Mouse (Mus musculus) heart, adult 9 months (tissue): ENCODE results near the gene Faim.

ENCODE experiments used
- DNase-seq, 2 experiments: peaks; one replicate each; pipeline ENCODE4 v3.0.0; 2022; ENCODE audit warnings: low spot score in 2 of 2

The Faim gene

DNA sequence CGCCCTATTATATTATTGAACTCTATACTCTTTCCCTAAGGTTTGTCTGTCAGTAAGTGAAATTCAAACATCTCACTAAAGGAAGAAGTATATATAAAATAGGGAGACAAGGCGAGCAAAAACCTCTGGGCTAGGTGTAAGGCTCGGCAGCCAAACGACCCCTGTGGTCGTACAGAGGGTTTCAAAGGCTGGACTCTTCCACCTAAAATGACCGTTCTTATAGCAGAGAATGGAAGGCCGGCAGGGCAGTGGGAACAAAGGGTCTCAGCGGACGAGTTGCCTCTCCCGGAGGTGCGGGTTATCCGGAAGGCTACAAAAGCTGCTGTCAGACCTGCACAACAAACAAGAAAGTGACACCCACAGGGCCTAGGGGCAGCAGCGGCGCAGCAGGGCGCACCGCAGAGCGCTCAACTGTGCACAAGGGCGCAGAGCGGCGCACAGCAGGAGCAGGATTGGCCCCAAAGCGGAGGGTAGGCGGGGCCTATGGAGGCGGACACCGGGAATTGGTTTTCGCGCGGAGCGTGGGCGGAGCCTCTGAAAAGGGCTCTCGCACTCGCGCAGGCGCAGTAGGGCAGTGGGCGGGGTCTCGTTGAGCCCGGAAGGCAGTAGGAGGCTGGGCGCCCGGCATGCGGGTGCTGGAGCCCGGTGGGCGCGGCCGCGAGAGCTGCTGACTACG, at the start of gene Faim:
Faim (plus strand) TSS at position 574 of the 676 bp plus-strand sequence.
- DNase-seq = peak; percentile 98 to 99

DNA sequence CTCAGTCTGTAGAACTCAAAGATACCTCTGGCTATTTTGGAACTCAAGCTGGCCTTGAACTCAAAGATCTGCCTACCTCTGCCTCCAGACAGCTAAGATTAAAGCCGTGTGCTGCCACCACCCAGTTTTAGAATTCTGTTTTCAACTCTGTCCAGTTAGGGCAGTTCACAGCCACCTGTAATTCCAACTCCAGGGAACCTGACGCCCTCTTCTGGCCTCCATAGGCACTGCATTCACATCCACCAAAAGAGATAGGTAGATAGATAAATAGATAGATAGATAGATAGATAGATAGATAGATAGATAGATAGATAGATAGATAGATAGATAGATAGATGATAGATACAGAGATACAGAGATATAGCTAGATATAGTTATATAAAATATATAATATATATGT, 46.9 kb upstream of the Faim start:
- DNase-seq = no peak

DNA sequence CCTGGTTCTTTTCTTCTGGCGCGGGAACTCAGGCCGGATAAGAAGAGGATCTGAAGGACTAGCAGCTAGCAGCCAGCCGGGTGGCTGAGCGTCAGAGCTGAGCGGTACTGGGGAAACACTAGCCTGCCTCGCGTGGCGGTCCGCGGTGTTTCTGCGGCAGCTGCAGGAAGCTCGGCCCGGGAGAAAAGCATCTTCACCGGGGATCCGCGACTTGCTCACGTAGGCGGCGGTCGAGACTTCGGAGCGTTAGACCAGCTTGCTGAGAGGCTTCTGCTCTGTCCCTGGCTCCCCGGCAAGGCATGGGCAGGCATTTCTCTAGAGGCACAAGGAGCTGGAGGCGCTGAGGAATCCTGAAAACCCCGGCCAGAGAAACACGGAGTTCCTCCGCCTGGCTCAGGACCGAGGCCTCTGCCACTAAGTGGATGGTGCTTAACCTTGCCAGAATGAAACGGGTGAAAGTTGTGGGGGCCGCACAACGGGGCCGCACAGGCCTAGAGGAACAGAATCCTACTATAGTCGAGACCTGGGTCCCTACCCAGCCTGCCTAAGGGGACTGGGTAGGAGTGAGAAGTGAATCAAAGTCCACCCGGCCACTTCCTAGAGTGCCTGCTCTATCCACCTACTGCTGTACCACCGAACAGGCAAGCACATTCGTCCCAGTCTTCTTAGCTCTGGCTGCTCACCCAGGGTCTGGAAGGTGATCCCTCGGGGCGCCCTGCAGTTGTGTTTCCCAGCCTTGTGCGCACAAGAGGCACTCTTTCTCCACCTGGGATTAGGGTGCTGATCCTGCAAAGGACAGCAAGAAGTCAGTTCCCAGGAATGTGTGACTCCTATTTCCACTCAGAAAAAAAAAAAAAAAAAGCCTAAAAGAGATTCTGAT, 33.8 kb upstream of the Faim start:
- DNase-seq = no peak

DNA sequence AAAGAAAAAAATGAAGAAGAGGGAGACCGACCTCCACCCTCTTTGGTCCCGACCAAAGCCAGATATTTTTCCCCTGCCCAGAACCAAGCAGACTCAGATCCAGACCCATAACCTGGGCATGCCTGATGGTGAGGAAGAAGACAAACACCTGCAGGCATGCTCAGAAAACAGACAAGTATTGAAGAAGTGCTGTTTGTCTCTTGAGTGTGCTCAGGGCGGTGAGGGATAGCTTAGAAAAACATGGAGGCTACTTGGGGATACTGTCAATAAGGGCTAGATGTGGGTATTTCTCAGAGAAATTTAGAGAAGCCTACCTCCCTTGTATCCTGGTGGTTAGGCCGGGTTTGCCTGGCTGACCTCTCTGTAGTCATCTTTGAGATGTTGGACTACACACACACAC, 32.9 kb upstream of the Faim start:
- DNase-seq = no peak

DNA sequence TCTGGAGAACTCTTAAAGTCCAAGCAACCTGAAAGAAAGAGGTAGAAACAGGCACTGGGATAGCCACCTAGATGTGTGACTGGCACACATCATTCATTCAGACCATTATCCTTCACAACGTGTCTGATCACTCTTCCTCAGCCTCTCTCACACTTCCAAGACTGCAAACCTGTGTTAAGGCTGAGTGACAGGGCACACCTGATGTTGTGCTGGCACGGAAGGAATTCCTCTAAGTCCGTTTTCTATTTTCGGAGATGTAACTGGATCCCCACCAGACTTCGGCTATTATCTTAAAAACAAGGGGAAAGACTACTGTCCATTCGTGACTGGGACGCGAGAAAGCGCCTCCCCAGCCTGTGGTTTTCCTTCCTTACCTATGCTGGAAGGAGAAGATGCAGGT, 32.3 kb upstream of the Faim start:
- no peak for DNase-seq

DNA sequence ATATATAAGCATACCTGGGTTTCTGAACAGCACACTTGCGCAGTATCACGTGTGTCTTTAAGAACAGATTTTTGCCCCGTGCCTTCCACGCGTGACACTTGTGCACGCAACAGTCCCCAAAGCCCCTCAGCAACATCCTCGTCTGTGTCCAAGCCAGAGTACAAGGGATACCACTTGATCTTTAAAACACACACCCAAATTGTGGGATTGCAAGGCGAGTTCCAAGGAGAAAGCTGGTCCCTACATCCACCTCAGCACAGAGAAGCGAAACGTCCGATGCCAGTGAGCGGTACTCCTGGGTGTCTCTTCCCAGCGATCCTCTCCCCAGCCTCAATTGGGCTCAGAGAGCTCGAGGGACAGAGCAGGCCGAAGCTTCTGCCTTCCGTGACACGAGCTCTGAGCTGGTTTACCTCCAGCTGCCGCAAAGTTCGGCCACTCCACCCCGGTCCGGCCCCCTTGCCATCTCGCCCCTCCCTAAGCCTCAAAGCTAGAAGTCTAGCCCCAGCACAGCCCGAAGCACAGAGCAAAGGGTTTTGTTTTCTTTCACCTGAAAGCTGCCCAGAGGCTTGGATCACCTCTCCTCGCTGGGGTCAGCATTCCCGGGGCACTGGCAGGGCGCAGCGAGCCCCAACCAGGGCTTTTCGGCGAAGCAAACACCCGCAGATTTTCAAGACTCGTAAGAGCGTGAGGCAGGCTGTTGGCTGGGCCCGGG, 31.6 kb upstream of the Faim start:
- DNase-seq = no peak

DNA sequence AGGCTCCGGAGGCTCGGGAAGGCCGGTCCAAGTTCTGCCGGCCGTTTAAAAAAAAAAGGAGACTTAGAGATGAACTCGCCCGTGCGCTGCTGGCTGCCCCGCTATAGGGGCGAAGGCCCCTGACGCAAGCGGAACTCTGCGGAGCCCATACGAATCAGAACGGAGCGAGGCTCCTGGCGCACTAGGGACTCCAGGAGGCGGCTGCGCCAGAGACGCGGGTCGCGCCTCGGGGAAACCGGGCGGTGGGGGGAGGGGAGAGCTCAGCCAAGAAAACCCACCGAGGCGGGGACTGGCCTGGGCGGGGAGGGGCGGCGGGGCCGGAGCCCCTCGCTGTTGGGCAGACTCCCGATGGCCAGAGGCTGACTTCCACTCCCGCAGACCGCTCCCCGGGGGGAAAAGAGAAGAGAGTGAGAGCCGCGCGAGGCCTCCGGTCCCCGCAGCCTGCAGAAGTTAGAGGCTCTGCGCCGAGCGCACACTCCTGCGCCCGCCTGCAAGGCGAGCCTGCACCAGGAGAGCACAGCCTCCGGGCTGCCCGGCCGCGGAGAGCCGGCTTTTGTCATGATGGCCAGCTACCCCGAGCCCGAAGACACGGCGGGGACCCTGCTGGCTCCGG, 31.0 kb upstream of the Faim start, which contains the start of gene Foxl2:
Foxl2 (plus strand) TSS at position 186 of the 613 bp plus-strand sequence.
- no peak for DNase-seq

DNA sequence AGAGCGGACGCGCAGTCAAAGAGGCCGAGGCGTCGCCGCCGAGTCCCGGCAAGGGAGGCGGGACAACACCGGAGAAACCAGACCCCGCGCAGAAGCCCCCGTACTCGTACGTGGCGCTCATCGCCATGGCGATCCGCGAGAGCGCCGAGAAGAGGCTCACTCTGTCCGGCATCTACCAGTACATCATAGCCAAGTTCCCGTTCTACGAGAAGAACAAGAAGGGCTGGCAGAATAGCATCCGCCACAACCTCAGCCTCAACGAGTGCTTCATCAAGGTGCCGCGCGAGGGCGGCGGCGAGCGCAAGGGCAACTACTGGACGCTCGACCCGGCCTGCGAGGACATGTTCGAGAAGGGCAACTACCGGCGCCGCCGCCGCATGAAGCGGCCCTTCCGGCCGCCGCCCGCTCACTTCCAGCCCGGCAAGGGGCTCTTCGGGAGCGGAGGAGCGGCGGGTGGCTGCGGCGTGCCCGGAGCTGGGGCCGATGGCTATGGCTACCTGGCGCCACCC, 30.4 kb upstream of the Faim start:
- DNase-seq = peak in 1 of 2 experiments; percentile 20

DNA sequence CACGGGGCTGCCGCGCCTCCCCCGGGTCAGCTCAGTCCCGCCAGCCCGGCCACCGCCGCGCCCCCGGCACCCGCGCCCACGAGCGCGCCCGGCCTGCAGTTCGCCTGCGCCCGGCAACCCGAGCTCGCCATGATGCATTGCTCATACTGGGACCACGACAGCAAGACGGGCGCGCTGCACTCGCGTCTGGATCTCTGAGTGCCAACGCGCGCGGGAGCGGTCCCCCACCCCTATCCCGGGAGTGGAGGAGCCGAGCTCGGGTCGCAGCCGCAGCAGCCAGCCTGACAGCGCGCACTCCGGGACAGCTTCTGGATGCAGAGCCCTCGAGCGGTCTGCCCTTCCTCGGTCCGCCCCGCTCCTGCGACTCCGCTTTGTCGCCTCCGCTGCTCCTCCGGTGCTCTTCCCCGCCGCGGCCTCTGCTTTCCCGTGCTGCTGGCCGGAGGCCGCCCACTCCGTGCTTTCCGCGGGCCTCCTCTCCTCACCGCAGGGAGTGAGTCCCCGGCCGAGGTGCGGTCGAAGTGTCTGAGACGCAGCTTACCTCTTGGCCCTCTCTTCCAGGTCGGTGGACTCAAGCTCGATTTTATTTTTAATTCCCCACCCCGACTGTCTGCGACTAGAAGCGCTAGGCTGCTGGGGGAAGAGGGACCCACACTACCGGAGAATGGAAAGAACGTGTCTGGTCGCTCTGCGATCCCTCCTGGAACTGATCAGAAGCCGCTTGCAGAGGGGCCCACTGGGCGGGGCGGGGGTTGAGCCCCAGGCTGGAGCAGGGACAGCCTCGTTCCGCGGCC, 29.4 kb upstream of the Faim start:
- DNase-seq = peak in 1 of 2 experiments; percentile 14

DNA sequence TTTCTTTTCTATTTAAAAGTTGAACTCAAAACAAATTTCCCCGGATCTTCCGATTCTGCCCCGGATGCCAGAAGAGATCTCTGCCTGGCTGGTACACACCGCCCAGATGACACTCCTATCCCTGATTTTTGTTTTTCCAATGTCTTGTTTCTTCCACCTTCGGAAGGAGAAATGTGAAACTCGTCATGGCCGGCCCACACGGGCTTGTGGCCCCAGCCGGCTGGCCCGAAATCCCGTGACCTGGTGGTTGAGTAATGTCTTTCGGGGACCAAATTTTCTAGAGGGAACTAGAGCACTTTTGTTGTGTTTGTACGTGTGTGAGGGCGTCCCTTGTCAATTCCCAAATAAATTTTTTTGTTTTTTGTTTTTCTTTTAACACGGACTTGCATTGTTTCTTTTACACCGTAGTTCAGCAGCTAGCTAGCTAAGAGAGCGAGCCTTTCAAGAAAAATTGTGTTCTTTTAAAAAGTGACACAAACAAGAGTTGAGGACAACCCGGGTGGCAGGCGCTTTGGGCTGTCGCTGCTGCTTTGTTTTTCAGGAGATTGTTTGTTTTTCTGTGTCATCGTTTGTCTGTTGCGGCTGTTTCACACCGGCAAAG, 28.3 kb upstream of the Faim start:
- DNase-seq = no peak

DNA sequence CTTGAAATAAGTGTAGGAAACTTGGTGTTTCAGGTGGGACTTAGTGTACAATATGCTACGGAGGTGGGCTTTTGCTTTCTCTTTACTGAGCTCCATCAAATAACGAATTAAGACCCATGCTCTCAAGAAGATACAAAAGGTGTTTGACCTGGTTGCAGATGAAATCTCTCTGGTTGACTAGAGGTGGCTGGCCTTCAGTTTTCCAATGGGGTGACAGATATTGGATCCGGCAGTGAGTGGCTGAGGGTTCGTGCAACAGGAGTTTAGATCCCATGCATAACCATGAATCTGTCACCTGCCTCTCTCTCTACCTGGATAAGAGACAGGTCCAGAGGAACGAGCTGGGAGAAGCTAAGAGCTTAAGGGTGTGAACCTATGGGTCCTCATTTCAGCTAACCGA, 27.5 kb upstream of the Faim start:
- DNase-seq = no peak

DNA sequence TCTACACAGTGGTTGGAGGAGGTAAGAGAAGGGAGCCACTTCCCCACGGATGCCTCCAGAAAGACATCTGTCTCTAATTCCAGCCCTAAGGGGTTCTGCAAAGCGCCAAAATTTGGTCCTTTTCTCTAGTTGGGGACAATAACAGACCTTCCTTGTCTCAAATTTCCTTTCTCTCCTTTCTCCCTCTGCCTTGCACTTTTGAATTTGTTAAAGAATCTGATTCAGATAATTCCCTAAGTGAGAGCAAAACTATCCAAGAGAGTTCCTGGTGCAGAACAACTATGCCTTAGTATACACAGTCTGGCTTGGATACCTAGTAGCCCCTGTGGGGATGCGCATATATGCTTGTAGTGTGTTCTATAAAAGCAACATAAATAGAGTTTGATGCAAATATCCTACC, 26.3 kb upstream of the Faim start:
- no peak for DNase-seq

DNA sequence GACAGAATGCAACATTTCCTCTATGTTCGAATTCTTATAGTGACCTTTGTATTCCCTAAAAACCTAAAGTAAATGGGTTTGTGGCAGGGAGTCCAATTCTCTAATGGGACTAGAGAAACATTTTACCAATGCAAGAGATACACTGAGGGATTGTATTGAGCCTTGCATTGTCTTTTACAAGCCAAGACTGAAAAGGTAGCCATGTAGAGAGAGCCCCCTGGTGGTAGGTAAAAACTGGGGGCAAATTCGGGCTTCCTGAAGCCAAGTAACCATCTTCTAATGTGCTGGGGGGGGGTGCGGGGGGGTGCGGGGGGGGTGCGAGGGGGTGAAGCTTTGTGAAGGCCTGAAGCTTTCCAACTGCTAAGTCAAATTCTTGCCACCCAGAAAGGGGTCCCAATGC, 25.8 kb upstream of the Faim start:
- no peak for DNase-seq

DNA sequence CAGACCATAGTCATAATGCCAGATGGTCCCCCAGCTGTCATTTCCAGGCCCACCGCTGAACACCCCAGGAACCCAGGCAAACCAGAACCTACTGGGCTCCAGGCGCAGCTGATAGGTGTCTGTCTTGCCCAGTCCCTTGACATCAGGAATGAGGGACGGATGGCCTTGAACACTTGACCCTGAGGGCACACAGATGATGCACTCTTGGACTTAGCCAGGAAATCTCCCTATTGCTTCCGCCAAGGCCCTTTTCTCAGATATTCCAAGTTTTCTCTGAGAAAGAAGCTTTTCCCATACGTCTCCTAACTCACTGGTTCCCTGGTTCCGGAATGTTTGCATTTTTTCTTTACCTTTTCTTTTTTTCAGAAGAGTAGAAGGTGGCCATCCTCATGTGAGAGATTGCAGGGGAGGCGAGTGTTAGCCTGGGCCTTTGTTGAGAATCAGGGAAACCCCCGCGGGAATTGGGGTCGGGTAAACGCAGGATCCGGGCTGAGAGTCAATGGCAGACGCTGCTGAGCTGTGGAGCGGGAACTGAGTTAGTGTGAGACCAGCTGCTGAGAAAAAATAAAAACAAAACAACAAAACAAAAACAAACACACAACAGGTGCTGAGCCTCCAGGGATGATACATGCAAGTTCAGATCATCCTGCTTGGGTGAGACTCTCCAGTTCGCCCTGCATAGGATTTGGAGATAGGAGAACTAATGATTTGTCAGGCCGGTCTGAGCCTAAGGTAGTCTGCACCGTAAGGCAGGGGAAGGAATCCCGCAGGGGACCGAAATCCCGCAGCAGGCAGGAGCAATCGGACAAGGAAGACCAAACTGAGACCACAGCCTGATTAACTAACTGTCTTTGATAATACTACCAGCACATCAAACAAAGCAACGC, 24.3 kb upstream of the Faim start:
- DNase-seq = no peak

DNA sequence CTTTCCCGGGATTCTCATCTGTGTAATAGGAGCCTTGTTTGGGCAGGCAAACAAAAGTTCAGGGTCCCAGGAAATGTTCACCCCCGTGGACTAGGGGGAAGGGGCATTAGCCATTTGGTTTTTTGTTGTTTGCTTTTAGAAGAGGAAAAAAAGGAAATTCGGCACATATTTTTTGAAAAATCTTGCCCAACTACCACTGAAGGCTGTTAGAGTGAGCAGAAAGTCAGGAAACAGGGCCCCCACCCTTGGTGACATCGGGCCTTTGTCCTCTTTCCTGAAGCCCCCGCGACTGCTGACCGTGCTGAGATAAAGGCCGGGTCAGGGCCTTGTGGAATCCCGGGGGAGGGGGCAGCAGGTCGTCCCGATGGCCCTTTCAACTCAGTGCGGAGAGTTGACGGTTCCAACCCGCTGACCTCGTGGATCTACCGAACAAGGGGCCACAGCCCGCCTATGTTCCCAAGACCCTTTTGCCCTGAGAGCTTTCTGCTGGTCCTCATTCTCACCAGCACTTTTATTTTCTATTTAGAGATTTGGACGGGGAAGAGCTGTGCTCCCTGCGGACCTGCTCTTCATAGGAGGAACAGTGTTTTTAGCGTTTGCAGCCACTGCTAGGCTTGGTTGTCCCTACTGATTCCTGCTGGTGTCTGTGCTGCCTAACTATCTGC, 23.6 kb upstream of the Faim start:
- DNase-seq = no peak

DNA sequence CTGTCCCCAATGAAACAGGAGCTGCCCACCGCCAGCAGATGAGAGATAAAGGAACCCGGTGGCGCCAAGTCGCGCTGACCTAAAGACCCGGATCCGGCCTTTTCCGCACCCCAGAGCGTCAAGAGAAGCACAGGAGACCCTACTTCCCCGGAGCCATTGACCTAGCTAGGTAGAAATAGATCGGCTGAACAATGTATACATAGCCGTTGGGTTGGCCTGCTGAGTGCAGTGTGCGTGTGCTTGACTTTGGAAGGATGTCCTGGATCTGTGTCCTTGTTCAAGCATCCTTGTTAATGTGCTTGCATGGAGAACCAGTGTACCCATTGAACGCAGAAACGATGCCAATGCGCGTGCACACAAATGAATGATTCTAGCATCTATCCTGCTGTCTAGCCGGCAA, 22.5 kb upstream of the Faim start:
- no peak for DNase-seq

DNA sequence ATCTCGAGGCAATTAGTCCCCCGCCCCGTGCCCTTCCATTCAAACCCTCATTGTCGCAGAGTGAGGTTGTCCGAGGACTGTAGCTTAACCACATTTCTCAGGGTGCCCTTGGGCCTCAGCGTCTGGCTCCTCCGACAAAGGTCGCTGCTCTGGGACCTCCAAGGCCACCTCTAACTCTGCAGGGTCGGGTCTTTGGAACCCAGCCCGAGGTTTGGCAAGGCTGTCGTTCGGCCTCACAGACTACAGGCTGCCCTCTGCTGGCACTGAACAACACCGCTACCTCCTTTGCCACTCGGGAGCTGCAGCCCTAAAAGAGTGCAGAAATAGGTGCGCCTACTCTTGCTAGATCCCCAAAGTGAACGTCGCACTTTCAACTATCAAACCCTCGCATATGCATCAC, 21.1 kb upstream of the Faim start:
- DNase-seq = no peak

DNA sequence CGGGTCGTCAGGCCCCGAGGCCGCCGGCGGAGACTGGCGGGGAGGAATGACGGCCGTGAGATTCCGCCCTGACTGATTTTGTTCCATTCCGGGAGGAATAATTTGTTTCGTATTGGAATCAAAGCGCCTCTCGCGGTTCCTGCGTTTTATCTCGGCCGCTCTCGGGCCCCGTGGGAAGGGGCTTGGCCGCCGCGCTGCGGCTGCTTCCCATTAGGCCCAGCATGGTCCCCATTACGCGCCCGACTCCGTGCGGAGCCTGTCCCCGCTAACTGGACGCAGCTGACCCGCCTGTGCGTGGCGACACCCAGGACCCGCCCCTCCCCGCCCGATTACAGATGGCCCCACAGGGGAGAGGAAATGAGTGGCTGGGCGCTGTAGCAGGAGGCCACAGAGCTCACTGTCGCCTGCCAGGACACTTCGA, 13.1 kb upstream of the Faim start:
- DNase-seq = no peak

DNA sequence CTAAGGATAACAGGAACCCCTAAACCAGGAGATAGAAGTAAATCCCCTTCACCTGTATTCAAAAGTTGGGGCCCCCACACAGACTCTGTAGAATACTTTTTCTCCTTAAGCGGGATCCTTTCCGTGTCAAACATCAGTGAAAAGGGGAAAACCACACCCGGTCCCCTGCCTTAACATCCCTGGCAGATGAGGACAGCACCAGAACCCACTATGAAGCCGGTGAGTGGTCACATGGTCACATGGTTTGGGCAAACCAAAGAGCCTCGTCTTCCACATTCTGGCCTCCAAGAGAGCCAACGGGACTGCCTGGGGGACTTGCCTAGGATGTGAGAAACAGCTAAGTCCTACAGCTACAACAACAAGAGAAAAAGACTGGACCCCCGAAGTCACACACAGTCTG, 12.6 kb upstream of the Faim start:
- DNase-seq = no peak
